Mouse (Mus musculus) ES-E14 (cell line): ENCODE measurements around the gene Emp1. TPM values are rescaled to one million over a fixed set of nuclear protein-coding genes. Genes with fewer than 3 reads are reported as not detected.

Experiments used
- DNase-seq: peaks from one replicate; pipeline ENCODE4 v3.0.0-alpha.2; 2013; ENCODE audit warnings: low read depth, low spot score
- H3K27ac ChIP-seq: 2 replicates; pipeline ENCODE4 v1.5.1; 2012; ENCODE audit warnings: low read depth, mild to moderate bottlenecking, low read length, moderate library complexity, mixed read lengths; ENCODE audit not compliant: poor library complexity, insufficient read depth, severe bottlenecking
- H3K36me3 ChIP-seq: 2 replicates; pipeline ENCODE4 v1.6.1; 2012; ENCODE audit warnings: mild to moderate bottlenecking, low read length, moderate library complexity, mixed read lengths; ENCODE audit not compliant: control insufficient read depth, poor library complexity, insufficient read depth, severe bottlenecking
- H3K4me1 ChIP-seq, 2 experiments: fragments of 150-350 bp in 1 of 2; sonication (generic) in 1 of 2; 2 replicates each; pipeline ENCODE4 v1.6.1; 2012; ENCODE audit warnings: low read length in 2 of 2, mild to moderate bottlenecking in 1 of 2, mixed read lengths in 1 of 2; ENCODE audit not compliant: control insufficient read depth in 2 of 2, insufficient read depth in 2 of 2, poor library complexity in 1 of 2
- H3K4me3 ChIP-seq, 2 experiments: fragments of 150-350 bp in 1 of 2; sonication (generic) in 1 of 2; 2 replicates each; pipeline ENCODE4 v1.5.1; 2012; ENCODE audit warnings: low read length in 2 of 2, low read depth in 1 of 2, mild to moderate bottlenecking in 1 of 2, mixed read lengths in 1 of 2; ENCODE audit not compliant: insufficient read depth in 1 of 2, poor library complexity in 1 of 2, severe bottlenecking in 1 of 2
- H3K9ac ChIP-seq: 2 replicates; pipeline ENCODE4 v1.6.1; 2012; ENCODE audit warnings: low read depth, mild to moderate bottlenecking, low read length, mixed read lengths; ENCODE audit not compliant: poor library complexity, insufficient read depth, severe bottlenecking
- H3K9me3 ChIP-seq: fragments of 150-350 bp; sonication (generic); 2 replicates; pipeline ENCODE4 v1.6.1; 2012; ENCODE audit warnings: low read depth, mild to moderate bottlenecking, low read length; ENCODE audit not compliant: control insufficient read depth, insufficient read depth
- CHD2 ChIP-seq: IDR thresholded peaks from 2 replicates; pipeline ENCODE4 v1.6.1; 2014; ENCODE audit warnings: mild to moderate bottlenecking, low read depth, low read length, inconsistent platforms
- HCFC1 ChIP-seq: IDR thresholded peaks from 2 replicates; pipeline ENCODE4 v1.6.1; 2012; ENCODE audit warnings: low read length, inconsistent platforms, borderline replicate concordance; ENCODE audit not compliant: insufficient read depth
- MAFK ChIP-seq: IDR thresholded peaks from 2 replicates; pipeline ENCODE4 v1.6.1; 2014; ENCODE audit warnings: mild to moderate bottlenecking, low read depth, low read length, inconsistent platforms; ENCODE audit not compliant: insufficient read depth
- ZC3H11A ChIP-seq: IDR thresholded peaks from 2 replicates; pipeline ENCODE4 v1.6.1; 2012; ENCODE audit warnings: low read depth, mild to moderate bottlenecking, inconsistent platforms, low read length, borderline replicate concordance
- ZNF384 ChIP-seq: IDR thresholded peaks from 2 replicates; pipeline ENCODE4 v1.6.1; 2012; ENCODE audit warnings: low read depth, low read length, inconsistent platforms
- in situ Hi-C, 2 experiments: fragments of 600-800 bp; cut with MboI; formaldehyde crosslinking; loops; one replicate each; pipeline ENCODE4 v1.15.1; 2025; ENCODE audit warnings: low sequenced_read_pairs in 2 of 2, inconsistent platforms in 1 of 2; ENCODE audit not compliant: unreplicated experiment in 2 of 2
- total RNA-seq: library from RNA; depleted of rRNA; stranded (reverse); fragments of 300-350 nt; gene quantifications from 2 replicates; pipeline ENCODE4 v1.2.3, GENCODE M21; 2012; rRNA removed

The Emp1 gene
- 49.3 and 61.3 TPM in 2 replicates for total RNA-seq

DNA sequence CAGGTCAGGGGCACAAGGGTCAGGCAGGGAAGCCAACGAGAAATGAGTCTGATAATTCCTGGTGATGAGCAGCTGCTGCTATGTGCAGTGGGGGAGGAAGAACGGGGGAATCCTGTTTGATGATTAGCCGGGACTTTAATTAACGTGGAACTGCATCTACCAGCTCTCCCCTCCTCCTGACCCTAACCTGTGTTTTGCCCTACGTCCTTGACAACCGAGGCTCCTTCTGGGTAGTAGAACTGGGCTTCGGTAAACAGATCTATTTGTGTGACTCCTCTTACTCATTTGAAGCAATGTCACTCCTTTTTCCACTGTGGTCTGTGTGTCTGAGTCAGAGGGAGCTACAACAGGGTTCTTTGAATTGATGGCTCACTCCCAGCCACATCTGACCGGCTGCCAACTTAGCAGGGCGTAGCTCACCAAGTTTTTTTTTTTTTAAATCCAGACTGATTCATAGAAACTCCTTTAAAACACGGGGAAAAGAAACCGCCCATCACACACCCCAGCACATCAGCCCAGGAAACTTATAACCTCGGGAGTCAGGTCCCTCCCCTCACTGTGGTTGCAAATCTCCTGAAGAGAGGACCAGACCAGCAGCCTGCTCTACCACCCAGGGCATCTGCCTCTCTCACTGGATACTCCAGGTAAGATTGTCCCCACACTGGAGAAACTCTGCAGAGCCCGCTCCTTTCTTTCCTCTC lies at the start of gene Emp1:
Gene Emp1, plus strand, starts transcription at position 87 of the 701 bp plus-strand sequence.
- Histone ChIP-seq H3K9me3 (no peaks in the 10 kb centered on the region), H3K27ac (no peak within 1 kb of the TSS), H3K9ac (no peak within 1 kb of the TSS), H3K4me1 (peaks cover 6 to 10% of the 10 kb centered on the region in 2 experiments; a peak in 3 of 4 replicates), H3K36me3 (no peaks in the 10 kb centered on the region), H3K4me3 (peak within 1 kb of the TSS; percentile 25 to 26; a peak in 3 of 4 replicates)
- in situ Hi-C loops = no loop called here
- DNase-seq = no peak
- TF ChIP-seq ZC3H11A = no peak
- no peak for TF ChIP-seq CHD2
- no peak for TF ChIP-seq MAFK
- TF ChIP-seq HCFC1 = no peak
- peak; percentile 87 for TF ChIP-seq ZNF384

DNA sequence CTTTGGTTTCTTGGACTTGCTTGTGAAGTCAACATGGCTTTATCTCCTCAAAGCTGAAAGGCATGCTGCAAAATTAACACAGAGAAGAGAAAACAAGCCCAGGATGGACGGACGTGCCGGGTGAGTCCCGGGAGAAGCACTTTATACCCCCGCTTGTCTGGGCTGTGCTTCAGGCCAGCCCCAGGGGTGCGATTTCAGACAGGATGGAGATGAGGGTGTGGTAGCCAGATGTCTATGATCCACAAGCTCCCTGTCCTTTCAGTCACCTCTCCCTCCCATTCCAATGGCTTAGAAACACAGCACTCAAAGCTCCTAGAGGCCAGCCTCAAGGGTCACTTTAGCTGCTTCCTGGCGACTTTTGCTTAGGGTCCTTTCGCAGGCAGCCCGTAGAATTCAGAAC lies 48.4 kb upstream of the Emp1 start:
- Histone ChIP-seq H3K36me3 (no peaks in the 10 kb centered on the region), H3K4me3 (no peak overlapping the region), H3K27ac (no peak overlapping the region), H3K9me3 (no peaks in the 10 kb centered on the region), H3K9ac (no peak overlapping the region), H3K4me1 (peaks cover 0 to 2% of the 10 kb centered on the region in 2 experiments; a peak in 2 of 4 replicates)
- DNase-seq = no peak
- TF ChIP-seq MAFK = no peak
- no peak for TF ChIP-seq ZC3H11A
- no peak for TF ChIP-seq HCFC1
- TF ChIP-seq ZNF384 = no peak
- TF ChIP-seq CHD2 = no peak
- in situ Hi-C loops = no loop called here

DNA sequence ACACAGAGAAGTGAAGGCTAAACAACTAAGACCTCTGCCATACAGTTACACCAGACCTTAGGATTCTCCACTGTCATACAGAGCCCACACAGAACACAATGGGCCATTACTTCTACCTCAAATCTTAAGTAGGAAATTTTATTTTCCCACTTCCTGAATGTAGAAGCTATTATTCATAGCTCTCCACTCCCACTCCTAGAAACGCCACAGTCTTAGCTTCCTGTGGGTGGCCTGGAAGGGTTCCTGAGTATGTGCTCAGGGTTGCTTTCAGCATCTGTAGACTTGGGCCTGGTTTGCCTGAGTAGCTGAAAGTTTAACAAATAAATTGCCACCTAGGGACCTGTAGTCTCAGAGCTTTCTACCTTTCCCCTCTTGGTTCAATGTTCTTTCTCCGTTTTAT lies 46.2 kb upstream of the Emp1 start:
- in situ Hi-C loops = no loop called here
- no peak for DNase-seq
- no peaks in the 10 kb centered on the region; a peak in 1 of 4 replicates for H3K4me1 ChIP-seq
- no peak overlapping the region for H3K9ac ChIP-seq
- no peak overlapping the region for H3K27ac ChIP-seq
- H3K4me3 ChIP-seq = no peak overlapping the region
- no peaks in the 10 kb centered on the region for H3K36me3 ChIP-seq
- no peaks in the 10 kb centered on the region for H3K9me3 ChIP-seq
- TF ChIP-seq ZNF384 = no peak
- no peak for TF ChIP-seq ZC3H11A

DNA sequence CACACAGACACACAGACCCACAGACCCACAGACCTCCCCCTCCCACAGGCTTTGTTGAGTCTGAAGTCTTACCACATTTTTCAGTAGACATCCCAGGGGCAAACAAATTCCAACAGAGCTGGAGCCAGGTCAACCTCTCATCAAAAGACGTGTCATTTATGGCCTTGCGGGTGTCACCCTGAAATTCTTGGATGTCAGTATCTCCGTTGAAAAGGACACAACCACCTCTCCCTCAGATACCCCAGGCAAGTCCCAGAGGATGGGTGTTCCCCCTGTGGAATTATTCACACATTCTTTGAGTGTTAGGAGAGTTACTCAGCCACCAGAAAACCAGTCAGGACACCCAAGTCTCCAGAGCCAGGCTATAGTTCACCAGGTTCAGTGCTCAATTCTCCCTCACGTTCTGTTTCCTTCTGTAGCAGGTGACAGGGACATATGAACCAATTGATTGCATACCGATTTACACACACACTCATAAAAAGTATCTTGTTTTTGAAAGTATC lies 42.9 kb upstream of the Emp1 start:
- in situ Hi-C loops = no loop called here
- no peak for DNase-seq
- Histone ChIP-seq H3K9me3 (no peaks in the 10 kb centered on the region), H3K27ac (no peak overlapping the region), H3K4me3 (no peak overlapping the region), H3K4me1 (peaks cover 8 to 10% of the 10 kb centered on the region in 2 experiments), H3K36me3 (no peaks in the 10 kb centered on the region), H3K9ac (no peak overlapping the region)
- TF ChIP-seq ZC3H11A (no peak), HCFC1 (no peak), ZNF384 (no peak), MAFK (no peak), CHD2 (no peak)

DNA sequence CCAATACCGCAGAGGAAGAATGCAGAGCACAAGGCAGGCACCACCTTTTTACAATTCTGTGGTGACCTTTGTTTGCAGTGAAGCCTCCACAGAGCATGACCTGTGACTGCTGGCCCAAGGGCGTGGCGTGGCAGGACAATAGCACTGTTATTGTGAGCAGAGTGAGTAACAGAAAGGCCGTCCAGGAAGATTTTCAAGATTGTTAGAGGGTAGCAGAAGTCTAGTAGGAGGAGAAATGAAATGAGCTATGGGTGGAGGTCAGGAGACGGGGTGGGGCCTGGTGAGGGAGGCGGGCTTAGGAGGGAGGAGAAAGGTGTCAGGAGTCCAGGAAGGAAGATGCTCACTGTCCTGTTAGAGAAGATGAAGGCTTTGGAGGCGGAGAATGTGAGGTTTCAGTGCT lies 39.6 kb upstream of the Emp1 start:
- in situ Hi-C loops = no loop called here
- no peak overlapping the region for H3K4me3 ChIP-seq
- H3K4me1 ChIP-seq = peaks cover 8 to 10% of the 10 kb centered on the region in 2 experiments
- H3K9me3 ChIP-seq = no peaks in the 10 kb centered on the region
- H3K36me3 ChIP-seq = no peaks in the 10 kb centered on the region
- H3K27ac ChIP-seq = no peak overlapping the region
- no peak for DNase-seq
- TF ChIP-seq ZC3H11A (no peak), CHD2 (no peak), MAFK (no peak), ZNF384 (no peak), HCFC1 (no peak)
- no peak overlapping the region for H3K9ac ChIP-seq
